Mouse (Mus musculus) liver, embryonic 16.5 days (tissue): ENCODE measurements around the gene Stx5a. TPM values are rescaled to one million over a fixed set of nuclear protein-coding genes. Genes with fewer than 3 reads are reported as not detected.

Experiments
- ATAC-seq: fragments of 200-750 bp; cut with Nextera tagmentation; 2 replicates; pipeline ENCODE4 v1.8.0; 2017; ENCODE audit warnings: low read depth, mild to moderate bottlenecking, moderate number of reproducible peaks, moderate library complexity
- H3K27ac ChIP-seq: fragments of 300-500 bp; sonication (generic); 2 replicates; pipeline ENCODE4 v1.5.1; 2014; ENCODE audit warnings: mild to moderate bottlenecking, low read length
- H3K27me3 ChIP-seq: fragments of 300-500 bp; sonication (generic); 2 replicates; pipeline ENCODE4 v1.6.1; 2014; ENCODE audit warnings: low read depth, low read length, mixed read lengths; ENCODE audit not compliant: control insufficient read depth, insufficient read depth
- H3K36me3 ChIP-seq: fragments of 300-500 bp; sonication (generic); 2 replicates; pipeline ENCODE4 v1.6.1; 2014; ENCODE audit warnings: mild to moderate bottlenecking; ENCODE audit not compliant: control insufficient read depth, insufficient read depth
- H3K4me1 ChIP-seq: fragments of 300-500 bp; sonication (generic); 2 replicates; pipeline ENCODE4 v1.6.1; 2014; ENCODE audit warnings: low read depth, low read length, mixed read lengths; ENCODE audit not compliant: control insufficient read depth
- H3K4me2 ChIP-seq: fragments of 300-500 bp; sonication (generic); 2 replicates; pipeline ENCODE4 v1.6.1; 2014; ENCODE audit warnings: low read depth, low read length, mixed read lengths
- H3K4me3 ChIP-seq: fragments of 300-500 bp; sonication (generic); 2 replicates; pipeline ENCODE4 v1.5.1; 2014; ENCODE audit warnings: low read depth, mild to moderate bottlenecking, low read length
- H3K9ac ChIP-seq: fragments of 300-500 bp; sonication (generic); 2 replicates; pipeline ENCODE4 v1.6.1; 2014; ENCODE audit warnings: low read depth, low read length
- H3K9me3 ChIP-seq: fragments of 300-500 bp; sonication (generic); replicated peaks from 2 replicates; pipeline ENCODE4 v1.6.1; 2016; ENCODE audit warnings: low read length; ENCODE audit not compliant: control insufficient read depth
- WGBS: fragments of 180-500 bp; shearing (Covaris S2); extraction: QIAGEN DNeasy Blood & Tissue Kit; methylation state at CpG from one replicate; pipeline ENCODE4 v1.1.7; 2014; ENCODE audit not compliant: insufficient replicate concordance; 5-methylcytosine and 5-hydroxymethylcytosine counted together
- polyA plus RNA-seq: library from polyadenylated mRNA; unstranded; fragments of >200 nt; fragmentation: Nextera tagmentation; extraction: Ambion mirVana; gene quantifications from 2 replicates; pipeline ENCODE4 v1.2.1, GENCODE M21; 2015

Gene Stx5a
- polyA plus RNA-seq, 1 experiment from 2014 or later: 59.8 TPM

DNA sequence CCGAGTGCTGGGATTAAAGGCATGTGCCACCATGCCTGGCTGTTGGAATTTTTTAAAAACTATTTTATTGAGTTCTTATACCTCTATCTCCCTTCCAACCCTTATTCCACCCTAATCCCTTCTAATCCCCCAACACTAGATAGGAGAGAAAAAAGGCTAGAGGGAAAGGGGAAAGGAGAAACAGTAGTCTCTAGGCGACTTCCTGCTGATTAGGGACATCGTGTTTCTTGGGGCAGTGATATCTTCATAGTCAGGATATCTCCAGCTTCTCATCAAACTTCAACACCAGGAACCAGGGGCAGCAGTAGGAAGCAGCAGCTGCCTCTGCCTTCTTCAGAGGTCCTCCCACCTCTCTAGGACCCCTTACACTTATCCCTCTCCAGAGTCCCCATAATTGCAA is 6.9 kb upstream of the Stx5a start:
- H3K4me2 ChIP-seq: no peak overlapping the region
- peaks cover 9% of the 10 kb centered on the region for H3K4me1 ChIP-seq
- no peak overlapping the region for H3K4me3 ChIP-seq
- H3K27ac ChIP-seq: no peak overlapping the region
- no peaks in the 10 kb centered on the region for H3K27me3 ChIP-seq
- ATAC-seq: no peak
- H3K9ac ChIP-seq: no peak overlapping the region
- no peaks in the 10 kb centered on the region for H3K9me3 ChIP-seq
- H3K36me3 ChIP-seq: peaks cover 4% of the 10 kb centered on the region
- WGBS: 24% methylated on average over 3 of the region's 3 CpGs

DNA sequence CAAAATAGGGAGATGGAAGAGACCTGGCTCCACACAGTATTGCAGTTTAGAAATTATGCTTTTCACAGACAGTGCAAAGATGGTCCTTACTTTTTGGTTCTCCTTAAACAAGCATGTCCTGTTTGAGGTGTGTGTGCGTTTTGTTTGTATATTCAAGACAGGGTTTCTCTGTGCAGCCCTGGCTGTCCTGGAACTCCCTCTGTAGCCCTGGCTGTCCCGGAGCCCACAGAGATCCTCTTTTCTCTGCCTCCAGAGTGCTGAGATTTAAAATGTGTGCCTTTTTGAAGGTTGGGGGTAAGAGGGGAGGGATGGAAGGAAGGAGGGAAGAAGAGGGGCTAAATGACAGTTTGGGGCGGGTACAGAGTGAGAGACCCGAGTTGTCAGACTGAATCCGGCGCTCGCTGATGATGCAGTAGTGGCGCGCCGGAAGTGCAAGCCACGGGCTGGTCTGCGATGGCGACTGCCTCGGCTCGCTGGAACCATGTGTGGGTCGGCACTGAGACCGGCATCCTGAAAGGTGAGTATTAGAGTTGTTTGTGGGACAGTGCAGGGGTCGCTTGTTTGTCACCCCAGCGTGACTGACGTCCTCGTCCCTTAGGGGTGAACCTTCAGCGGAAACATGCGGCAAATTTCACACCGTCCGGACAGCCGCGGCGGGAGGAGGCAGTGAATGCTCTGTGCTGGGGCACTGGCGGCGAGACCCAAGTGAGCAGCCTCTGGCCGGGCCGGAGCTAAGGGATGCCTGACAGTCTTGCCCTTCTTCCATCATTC is 5.6 kb upstream of the Stx5a start, which contains the start of gene Wdr74:
Wdr74 (plus strand) TSS at position 439 of the 771 bp plus-strand sequence.
- peak; percentile 91 for ATAC-seq
- Histone ChIP-seq H3K4me2 (peak within 1 kb of the TSS; percentile 94), H3K27ac (peak within 1 kb of the TSS; percentile 79), H3K9ac (peak within 1 kb of the TSS; percentile 83), H3K4me3 (peak within 1 kb of the TSS; percentile 90), H3K27me3 (no peaks in the 10 kb centered on the region), H3K9me3 (no peaks in the 10 kb centered on the region), H3K4me1 (peaks cover 11% of the 10 kb centered on the region), H3K36me3 (peaks cover 12% of the 10 kb centered on the region)
- WGBS: under 1% methylated on average over 32 of the region's 32 CpGs

DNA sequence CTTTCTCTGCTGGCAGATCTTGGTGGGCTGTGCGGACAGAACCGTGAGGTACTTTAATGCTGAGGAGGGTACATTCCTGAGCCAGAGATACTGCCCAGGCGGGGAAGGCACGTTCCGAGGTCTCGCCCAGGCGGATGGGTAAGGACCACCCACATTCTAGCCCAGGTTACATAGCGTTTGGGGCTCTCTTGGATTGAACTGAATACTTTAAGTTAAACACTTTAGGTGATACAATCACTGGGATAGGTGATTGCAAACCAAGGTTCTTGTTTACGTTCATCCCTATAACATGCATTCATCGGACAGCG is 5.1 kb upstream of the Stx5a start:
- Histone ChIP-seq H3K9me3 (no peaks in the 10 kb centered on the region), H3K27ac (peak overlapping the region; percentile 62), H3K4me3 (peak overlapping the region; percentile 90), H3K4me2 (peak overlapping the region; percentile 94), H3K36me3 (peaks cover 12% of the 10 kb centered on the region), H3K4me1 (peaks cover 16% of the 10 kb centered on the region), H3K27me3 (no peaks in the 10 kb centered on the region), H3K9ac (peak overlapping the region; percentile 83)
- peak; percentile 33 for ATAC-seq
- 2% methylated on average over 11 of the region's 11 CpGs for WGBS

DNA sequence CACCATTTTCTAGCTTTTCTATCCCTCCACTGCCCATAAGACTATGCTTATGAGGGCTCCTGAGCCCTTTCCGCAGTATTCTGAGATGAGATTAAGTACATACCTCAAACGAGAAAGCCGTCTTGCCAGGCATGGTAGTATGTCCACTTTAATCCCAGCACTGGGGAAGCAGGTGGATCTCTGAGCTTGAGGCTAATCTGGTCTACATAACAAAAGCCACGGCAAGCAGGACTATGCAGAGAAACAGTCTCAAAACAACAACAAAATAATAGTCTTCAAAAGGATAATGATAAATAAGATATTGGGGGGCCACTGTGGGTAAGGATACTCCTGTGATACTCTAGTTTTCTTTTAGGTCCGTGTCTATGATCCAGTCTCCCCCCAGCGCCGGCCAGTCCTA is 2.3 kb upstream of the Stx5a start:
- H3K36me3 ChIP-seq: peaks cover 20% of the 10 kb centered on the region
- no peak for ATAC-seq
- WGBS: 83% methylated on average over 7 of the region's 7 CpGs

DNA sequence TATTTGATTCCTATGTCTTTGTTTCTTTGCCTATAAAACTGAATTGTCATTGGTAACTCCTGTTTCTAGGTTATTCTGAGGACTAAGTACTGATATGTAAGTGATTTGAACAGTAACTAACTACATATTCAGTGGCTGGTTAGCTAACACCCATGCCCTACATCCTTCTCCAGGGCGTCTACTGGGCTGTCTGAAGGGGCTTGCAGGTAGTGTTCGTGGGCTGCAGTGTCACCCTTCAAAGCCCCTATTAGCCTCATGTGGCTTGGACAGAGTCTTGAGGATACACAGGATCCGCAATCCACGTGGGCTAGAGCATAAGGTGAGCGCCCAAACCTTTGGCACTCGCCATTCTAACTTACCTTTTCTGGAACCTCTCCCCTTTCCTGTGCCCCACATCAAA is 1.6 kb upstream of the Stx5a start:
- Histone ChIP-seq H3K9ac (no peak overlapping the region), H3K27me3 (no peaks in the 10 kb centered on the region), H3K9me3 (no peaks in the 10 kb centered on the region), H3K27ac (no peak overlapping the region), H3K4me3 (no peak overlapping the region), H3K4me1 (peaks cover 25% of the 10 kb centered on the region), H3K4me2 (no peak overlapping the region), H3K36me3 (peaks cover 23% of the 10 kb centered on the region)
- ATAC-seq: no peak
- WGBS: 76% methylated on average over 6 of the region's 6 CpGs

More for the DNA sequence above, 2.3 kb upstream of the Stx5a start:
- Histone ChIP-seq H3K27me3 (no peaks in the 10 kb centered on the region), H3K4me2 (no peak overlapping the region), H3K9ac (no peak overlapping the region), H3K4me3 (no peak overlapping the region), H3K9me3 (no peaks in the 10 kb centered on the region), H3K27ac (no peak overlapping the region), H3K4me1 (peaks cover 25% of the 10 kb centered on the region)

DNA sequence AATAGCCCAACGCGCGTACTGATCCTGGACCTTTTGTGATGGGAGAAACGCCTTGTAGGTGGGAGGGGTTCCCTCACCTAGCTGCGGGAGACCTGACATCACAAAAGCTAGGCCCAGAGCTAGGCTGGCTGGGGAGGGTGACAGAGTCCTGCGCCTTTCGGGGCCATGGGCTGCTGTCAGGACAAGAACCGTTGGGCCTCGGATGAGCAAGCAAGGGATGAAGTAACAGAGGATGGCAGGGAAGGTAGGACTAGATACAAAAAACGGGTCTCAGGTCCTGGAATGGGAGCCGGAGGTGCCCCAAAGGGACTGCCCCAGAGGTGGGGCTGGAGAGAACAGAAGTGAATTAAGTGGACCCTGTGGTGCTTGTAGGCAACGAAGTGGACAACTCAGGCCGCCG is 610 bp upstream of the Stx5a start, which contains the start of gene 1700092M07Rik:
1700092M07Rik (plus strand) TSS at position 116 of the 400 bp plus-strand sequence.
- H3K4me1 ChIP-seq: peaks cover 19% of the 10 kb centered on the region
- WGBS: 73% methylated on average over 14 of the region's 14 CpGs
- ATAC-seq: no peak
- H3K27ac ChIP-seq: peak within 1 kb of the TSS; percentile 95
- H3K9me3 ChIP-seq: no peaks in the 10 kb centered on the region
- H3K4me3 ChIP-seq: peak within 1 kb of the TSS; percentile 87
- peaks cover 29% of the 10 kb centered on the region for H3K36me3 ChIP-seq
- peak within 1 kb of the TSS; percentile 62 for H3K4me2 ChIP-seq
- peak within 1 kb of the TSS; percentile 94 for H3K9ac ChIP-seq
- no peaks in the 10 kb centered on the region for H3K27me3 ChIP-seq

DNA sequence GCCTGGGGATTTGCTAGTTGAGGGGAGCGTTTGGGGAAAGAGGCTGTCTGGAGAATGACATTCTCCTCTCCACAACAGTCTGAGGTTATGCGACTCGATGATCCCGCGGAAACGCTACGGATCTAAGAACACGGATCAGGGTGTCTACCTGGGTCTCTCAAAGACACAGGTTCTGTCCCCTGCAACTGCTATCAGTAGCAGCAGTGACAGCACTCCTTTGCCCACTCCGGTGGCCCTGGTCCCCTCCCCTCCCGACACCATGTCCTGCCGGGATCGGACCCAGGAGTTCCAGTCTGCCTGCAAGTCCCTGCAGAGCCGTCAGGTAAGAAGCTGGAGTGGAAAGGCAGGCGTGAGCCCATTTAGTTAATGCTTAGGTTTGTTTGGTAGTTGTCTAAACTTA is 963 bp downstream of the Stx5a start:
- Histone ChIP-seq H3K36me3 (peaks cover 43% of the 10 kb centered on the region), H3K9ac (peak overlapping the region; percentile 94), H3K27me3 (no peaks in the 10 kb centered on the region), H3K27ac (peak overlapping the region; percentile 95), H3K4me1 (peaks cover 16% of the 10 kb centered on the region), H3K4me3 (peak overlapping the region; percentile 87), H3K4me2 (peak overlapping the region; percentile 90), H3K9me3 (no peaks in the 10 kb centered on the region)
- WGBS: 6% methylated on average over 14 of the region's 14 CpGs
- no peak for ATAC-seq

DNA sequence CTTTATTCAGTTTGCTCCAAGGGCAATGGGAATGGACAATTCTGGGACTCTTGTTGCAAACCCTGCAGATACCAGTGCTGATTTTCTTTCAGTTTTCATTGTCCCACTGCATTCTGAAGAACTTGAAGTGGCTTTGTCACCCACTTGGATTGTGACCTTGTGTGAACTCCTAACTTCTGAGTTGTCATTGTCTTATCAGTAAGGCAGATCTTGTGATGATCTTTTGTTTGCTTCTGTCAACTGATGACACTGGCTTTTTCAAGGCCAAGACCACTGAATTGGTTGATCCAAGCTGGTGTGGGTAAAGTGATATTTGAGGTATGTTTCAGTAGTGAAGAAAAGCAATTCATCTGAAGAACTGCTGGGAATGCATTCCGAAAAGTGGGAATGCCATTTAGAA is 4.2 kb downstream of the Stx5a start:
- H3K4me1 ChIP-seq: peaks cover 16% of the 10 kb centered on the region
- peaks cover 63% of the 10 kb centered on the region for H3K36me3 ChIP-seq
- H3K4me3 ChIP-seq: no peak overlapping the region
- no peak overlapping the region for H3K4me2 ChIP-seq
- ATAC-seq: no peak
- no peak overlapping the region for H3K27ac ChIP-seq
- H3K9me3 ChIP-seq: no peaks in the 10 kb centered on the region
- H3K27me3 ChIP-seq: no peaks in the 10 kb centered on the region
- H3K9ac ChIP-seq: no peak overlapping the region
- WGBS: 81% methylated on average over 1 of the region's 1 CpGs

DNA sequence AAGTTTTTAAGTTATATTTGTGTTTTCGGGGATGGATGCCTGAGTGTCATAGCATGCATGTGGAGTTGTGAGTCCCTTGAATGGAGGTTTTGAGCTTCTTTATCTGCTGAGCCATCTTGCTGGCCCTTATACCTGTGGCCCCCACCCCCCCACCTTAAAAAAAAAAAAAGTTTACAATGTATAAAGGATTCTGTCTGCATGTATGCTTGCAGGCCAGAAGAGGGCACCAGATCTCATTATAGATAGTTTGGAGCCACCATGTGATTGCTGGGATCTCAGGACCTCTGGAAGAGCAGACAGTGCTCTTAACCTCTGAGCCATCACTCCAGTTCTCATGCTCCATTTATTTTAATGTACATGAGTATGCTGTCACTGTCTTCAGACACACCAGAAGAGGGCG is 6.2 kb downstream of the Stx5a start:
- H3K36me3 ChIP-seq: peaks cover 79% of the 10 kb centered on the region
- no peak overlapping the region for H3K27ac ChIP-seq
- H3K9ac ChIP-seq: no peak overlapping the region
- H3K4me2 ChIP-seq: no peak overlapping the region
- H3K4me1 ChIP-seq: peaks cover 9% of the 10 kb centered on the region
- no peaks in the 10 kb centered on the region for H3K9me3 ChIP-seq
- no peak for ATAC-seq
- 63% methylated on average over 2 of the region's 2 CpGs for WGBS
- no peaks in the 10 kb centered on the region for H3K27me3 ChIP-seq
- no peak overlapping the region for H3K4me3 ChIP-seq
